Mouse (Mus musculus): ENCODE results near the gene Prss35. TPM values are rescaled to one million over a fixed set of nuclear protein-coding genes. Genes with fewer than 3 reads are reported as not detected.

The Prss35 gene
- polyA plus RNA-seq, 1 experiment: not detected

- Histone ChIP-seq H3K27me3 (ENCODE audit: control insufficient read depth, insufficient read depth, low read length) (no peaks in the 10 kb centered on the region), H3K36me3 (ENCODE audit: control insufficient read depth, insufficient read depth, low read length) (no peaks in the 10 kb centered on the region), H3K4me1 (ENCODE audit: control insufficient read depth, insufficient read depth, insufficient read length, low read length) (peaks cover 2% of the 10 kb centered on the region; the same call in 1 of the 2 replicates), H3K4me3 (ENCODE audit: low read depth, low read length) (no peak overlapping the region), H3K27ac (ENCODE audit: insufficient read depth, low read depth, low read length) (no peak overlapping the region)
- no peak for TF ChIP-seq POLR2A (IDR thresholded peaks at IDR 0.05; ENCODE audit: low read depth, low read length)
- TF ChIP-seq CTCF (IDR thresholded peaks at IDR 0.05; ENCODE audit: extremely low read depth, insufficient read length, insufficient replicate concordance, low read depth, low read length): no peak
- WGBS: 29% methylated on average over 1 of the region's 1 CpGs
These were observed 14.4 kb upstream of the Prss35 start for GRCm38 (mm10) chr9:86729084-86729483.

GRCm38 (mm10) chr9:86729811-86730210 is 13.6 kb upstream of the Prss35 start:
- Histone ChIP-seq H3K4me3 (ENCODE audit: low read depth, low read length) (no peak overlapping the region), H3K27me3 (ENCODE audit: control insufficient read depth, insufficient read depth, low read length) (no peaks in the 10 kb centered on the region), H3K27ac (ENCODE audit: insufficient read depth, low read depth, low read length) (no peak overlapping the region), H3K4me1 (ENCODE audit: control insufficient read depth, insufficient read depth, insufficient read length, low read length) (peaks cover 4% of the 10 kb centered on the region; the same call in 1 of the 2 replicates), H3K36me3 (ENCODE audit: control insufficient read depth, insufficient read depth, low read length) (no peaks in the 10 kb centered on the region)
- 91% methylated on average over 3 of the region's 3 CpGs for WGBS
- TF ChIP-seq CTCF (IDR thresholded peaks at IDR 0.05; ENCODE audit: extremely low read depth, insufficient read length, insufficient replicate concordance, low read depth, low read length): no peak
- no peak for TF ChIP-seq POLR2A (IDR thresholded peaks at IDR 0.05; ENCODE audit: low read depth, low read length)

- no peak for TF ChIP-seq POLR2A (IDR thresholded peaks at IDR 0.05; ENCODE audit: low read depth, low read length)
- no peak for TF ChIP-seq CTCF (IDR thresholded peaks at IDR 0.05; ENCODE audit: extremely low read depth, insufficient read length, insufficient replicate concordance, low read depth, low read length)
- H3K4me3 ChIP-seq (ENCODE audit: low read depth, low read length): no peak overlapping the region
- H3K4me1 ChIP-seq (ENCODE audit: control insufficient read depth, insufficient read depth, insufficient read length, low read length): peaks cover 5% of the 10 kb centered on the region
- no peaks in the 10 kb centered on the region for H3K36me3 ChIP-seq (ENCODE audit: control insufficient read depth, insufficient read depth, low read length)
- H3K27me3 ChIP-seq (ENCODE audit: control insufficient read depth, insufficient read depth, low read length): no peaks in the 10 kb centered on the region
- no peak overlapping the region for H3K27ac ChIP-seq (ENCODE audit: insufficient read depth, low read depth, low read length)
These were observed 9.1 kb upstream of the Prss35 start for GRCm38 (mm10) chr9:86734357-86734756.

GRCm38 (mm10) chr9:86734795-86735194 is 8.7 kb upstream of the Prss35 start:
- TF ChIP-seq POLR2A (IDR thresholded peaks at IDR 0.05; ENCODE audit: low read depth, low read length) (no peak), CTCF (IDR thresholded peaks at IDR 0.05; ENCODE audit: extremely low read depth, insufficient read length, insufficient replicate concordance, low read depth, low read length) (no peak)
- 32% methylated on average over 9 of the region's 9 CpGs for WGBS
- no peaks in the 10 kb centered on the region for H3K36me3 ChIP-seq (ENCODE audit: control insufficient read depth, insufficient read depth, low read length)
- H3K27ac ChIP-seq (ENCODE audit: insufficient read depth, low read depth, low read length): no peak overlapping the region
- no peak overlapping the region for H3K4me3 ChIP-seq (ENCODE audit: low read depth, low read length)
- peaks cover 5% of the 10 kb centered on the region for H3K4me1 ChIP-seq (ENCODE audit: control insufficient read depth, insufficient read depth, insufficient read length, low read length)
- H3K27me3 ChIP-seq (ENCODE audit: control insufficient read depth, insufficient read depth, low read length): no peaks in the 10 kb centered on the region

- Histone ChIP-seq H3K27me3 (ENCODE audit: control insufficient read depth, insufficient read depth, low read length) (no peaks in the 10 kb centered on the region), H3K4me1 (ENCODE audit: control insufficient read depth, insufficient read depth, insufficient read length, low read length) (peaks cover 5% of the 10 kb centered on the region), H3K4me3 (ENCODE audit: low read depth, low read length) (no peak overlapping the region)
These were observed 6.5 kb upstream of the Prss35 start for GRCm38 (mm10) chr9:86736991-86737390.

GRCm38 (mm10) chr9:86738067-86738466 is 5.4 kb upstream of the Prss35 start:
- TF ChIP-seq POLR2A (IDR thresholded peaks at IDR 0.05; ENCODE audit: low read depth, low read length): no peak
- TF ChIP-seq CTCF (IDR thresholded peaks at IDR 0.05; ENCODE audit: extremely low read depth, insufficient read length, insufficient replicate concordance, low read depth, low read length): no peak
- peaks cover 5% of the 10 kb centered on the region for H3K4me1 ChIP-seq (ENCODE audit: control insufficient read depth, insufficient read depth, insufficient read length, low read length)
- 88% methylated on average over 1 of the region's 1 CpGs for WGBS
- no peaks in the 10 kb centered on the region for H3K36me3 ChIP-seq (ENCODE audit: control insufficient read depth, insufficient read depth, low read length)
- H3K27ac ChIP-seq (ENCODE audit: insufficient read depth, low read depth, low read length): no peak overlapping the region
- H3K27me3 ChIP-seq (ENCODE audit: control insufficient read depth, insufficient read depth, low read length): no peaks in the 10 kb centered on the region
- no peak overlapping the region for H3K4me3 ChIP-seq (ENCODE audit: low read depth, low read length)

More at GRCm38 (mm10) chr9:86736991-86737390, 6.5 kb upstream of the Prss35 start:
- Histone ChIP-seq H3K36me3 (ENCODE audit: control insufficient read depth, insufficient read depth, low read length) (no peaks in the 10 kb centered on the region), H3K27ac (ENCODE audit: insufficient read depth, low read depth, low read length) (no peak overlapping the region)
- TF ChIP-seq CTCF (IDR thresholded peaks at IDR 0.05; ENCODE audit: extremely low read depth, insufficient read length, insufficient replicate concordance, low read depth, low read length): no peak
- TF ChIP-seq POLR2A (IDR thresholded peaks at IDR 0.05; ENCODE audit: low read depth, low read length): no peak
- 95% methylated on average over 4 of the region's 4 CpGs for WGBS

GRCm38 (mm10) chr9:86738801-86739200 is 4.6 kb upstream of the Prss35 start:
- Histone ChIP-seq H3K4me3 (ENCODE audit: low read depth, low read length) (no peak overlapping the region), H3K27ac (ENCODE audit: insufficient read depth, low read depth, low read length) (no peak overlapping the region), H3K36me3 (ENCODE audit: control insufficient read depth, insufficient read depth, low read length) (no peaks in the 10 kb centered on the region), H3K27me3 (ENCODE audit: control insufficient read depth, insufficient read depth, low read length) (no peaks in the 10 kb centered on the region), H3K4me1 (ENCODE audit: control insufficient read depth, insufficient read depth, insufficient read length, low read length) (peaks cover 5% of the 10 kb centered on the region)
- TF ChIP-seq CTCF (IDR thresholded peaks at IDR 0.05; ENCODE audit: extremely low read depth, insufficient read length, insufficient replicate concordance, low read depth, low read length) (no peak), POLR2A (IDR thresholded peaks at IDR 0.05; ENCODE audit: low read depth, low read length) (no peak)
- WGBS: 96% methylated on average over 8 of the region's 8 CpGs
